Mouse (Mus musculus): Measurements from ENCODE around the gene Acp7.
A peak's percentile ranks its signal among the peaks of the same experiment; 100 is the strongest.
"Not testable (repeated sequence)": the region's sequence is repeated elsewhere in the genome, so short reads cannot be mapped to it uniquely, and the experiment has no call there.

Acp7 gene

GRCm38 (mm10) chr7:28631073-28631472, at the start of gene Acp7:
Gene Acp7, minus strand, starts transcription at chr7:28631332.
- no peak for DNase-seq

- no peak for DNase-seq
Observed at GRCm38 (mm10) chr7:28677624-28678023, 46.5 kb upstream of the Acp7 start.

- DNase-seq = no peak
Observed at GRCm38 (mm10) chr7:28676811-28677541, 45.8 kb upstream of the Acp7 start.

- DNase-seq = no peak
Observed at GRCm38 (mm10) chr7:28675746-28676145, 44.6 kb upstream of the Acp7 start.

DNA sequence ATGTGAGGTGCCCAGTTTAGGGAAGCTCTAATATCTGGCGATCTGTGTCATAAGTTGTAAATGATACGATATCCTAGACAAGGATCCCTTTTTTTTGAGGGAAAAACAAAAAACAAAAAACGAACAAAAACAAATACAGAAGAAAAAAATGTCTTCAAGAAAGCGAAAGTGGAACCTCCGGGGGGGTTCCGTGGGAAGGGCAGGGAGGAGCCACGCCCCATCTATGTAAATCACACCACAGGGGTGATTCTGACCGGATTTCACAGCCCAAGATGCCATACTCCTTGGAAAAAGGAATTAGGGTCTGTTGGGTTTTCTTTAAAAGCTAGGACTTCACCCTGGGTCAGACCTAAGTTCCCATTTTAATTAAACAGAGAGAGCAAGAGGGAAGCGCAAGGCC, 43.9 kb upstream of the Acp7 start:
- no peak for DNase-seq

DNA sequence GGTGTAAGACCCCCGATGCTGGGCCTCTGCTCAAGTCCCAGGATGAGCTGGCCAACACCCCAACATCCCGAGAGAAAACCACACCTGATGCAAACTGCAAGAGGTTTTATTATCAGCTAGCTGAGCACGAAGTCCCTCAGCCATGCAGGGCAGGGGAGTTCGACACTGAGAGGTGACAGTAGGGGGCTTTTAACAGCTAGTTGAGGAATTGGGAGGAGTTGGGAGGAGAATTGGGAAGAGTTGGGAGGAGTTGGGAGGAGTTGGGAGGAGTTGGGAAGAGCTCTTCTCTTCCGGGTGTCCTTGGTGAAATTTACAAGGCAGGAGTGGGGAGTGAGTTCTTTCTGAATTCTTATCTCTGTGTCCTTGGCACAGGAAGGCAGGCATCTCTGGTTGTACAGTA, 41.7 kb upstream of the Acp7 start:
- DNase-seq = not testable (repeated sequence)

DNA sequence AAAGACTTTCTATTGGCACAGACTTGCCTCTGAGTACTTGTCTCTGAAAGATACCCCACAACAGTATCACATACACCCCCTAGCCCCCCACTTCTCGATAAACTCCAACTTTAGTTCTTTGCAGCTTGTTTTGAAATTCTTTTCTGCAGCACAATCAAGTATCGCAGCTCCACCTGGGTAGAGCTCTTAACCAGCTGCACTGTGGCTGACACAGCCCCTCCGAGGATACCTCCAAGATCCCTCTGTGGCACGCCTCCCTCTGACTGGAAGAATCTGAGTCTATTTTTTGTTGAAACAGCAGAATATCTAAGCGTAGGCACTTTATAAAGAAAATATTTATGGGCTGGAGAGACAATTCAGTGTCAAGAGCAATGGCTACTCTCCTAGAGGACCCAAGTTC, 41.1 kb upstream of the Acp7 start:
- no peak for DNase-seq

GRCm38 (mm10) chr7:28671172-28671571, 40.0 kb upstream of the Acp7 start:
- no peak for DNase-seq

DNA sequence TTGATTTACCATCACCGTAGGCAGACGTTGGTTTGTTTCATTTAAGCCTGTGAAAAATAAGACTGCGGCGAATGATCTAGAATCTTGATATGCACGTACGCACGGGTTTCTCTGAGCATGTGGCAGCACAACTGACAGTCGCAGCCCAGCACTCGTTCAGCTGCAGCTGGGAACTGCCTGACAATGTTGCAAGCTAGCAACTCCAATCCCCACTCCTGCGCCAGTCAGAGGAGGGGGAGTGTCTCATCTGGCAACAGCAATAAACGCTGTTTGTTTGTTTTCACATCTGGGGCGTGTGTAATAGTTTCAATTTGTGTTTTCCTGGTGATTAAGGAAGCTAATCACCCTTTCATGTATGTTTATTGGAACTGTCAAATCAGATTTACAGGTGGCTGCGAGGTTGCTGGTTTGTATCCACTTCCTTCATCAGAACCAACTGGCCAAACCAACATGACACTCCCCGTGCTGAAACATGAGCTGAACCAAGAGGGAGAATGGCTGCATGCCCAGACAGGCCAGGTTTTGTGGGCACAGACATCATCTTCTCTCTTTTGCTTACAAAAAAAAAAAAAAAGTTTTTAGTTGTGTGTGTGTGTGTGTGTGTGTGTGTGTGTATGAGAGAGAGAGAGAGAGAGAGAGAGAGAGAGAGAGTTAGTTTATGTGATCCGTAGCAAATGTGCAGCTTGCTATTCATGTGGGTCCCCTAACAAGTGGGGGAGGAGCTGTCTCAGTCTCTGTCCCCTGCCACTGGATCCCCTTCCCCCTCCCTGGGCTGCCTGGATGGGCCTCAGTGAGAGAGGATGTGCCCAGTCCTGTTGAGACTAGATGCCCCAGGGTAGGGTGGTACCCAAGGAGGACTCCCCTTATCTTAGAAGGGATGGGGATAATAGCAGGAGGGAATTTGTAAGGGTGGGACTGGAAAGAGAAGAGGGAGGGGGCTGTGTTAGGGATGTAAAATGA, 34.8 kb upstream of the Acp7 start:
- peak; percentile 40 for DNase-seq

DNA sequence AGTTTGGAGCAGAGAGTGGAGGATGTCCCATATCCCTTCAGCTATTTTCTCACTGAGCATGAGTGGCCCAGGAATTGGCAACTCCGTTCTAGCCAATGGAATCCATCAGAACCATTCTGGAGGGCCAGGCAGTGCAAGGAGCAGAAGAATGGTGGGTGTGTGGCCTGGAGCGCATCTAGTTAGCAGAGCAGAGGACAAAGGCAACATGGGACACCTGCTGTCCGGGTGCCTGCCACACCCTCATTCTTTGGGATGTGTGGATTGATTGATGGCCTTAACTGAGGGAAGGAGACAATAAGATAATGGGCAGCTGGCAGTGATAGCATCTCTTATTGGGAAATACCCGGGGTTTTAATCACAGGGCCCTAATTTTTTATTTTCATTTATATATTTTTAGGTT, 25.3 kb upstream of the Acp7 start:
- no peak for DNase-seq

- no peak for DNase-seq
Observed at GRCm38 (mm10) chr7:28651157-28651556, 20.0 kb upstream of the Acp7 start.

GRCm38 (mm10) chr7:28647016-28647415, 15.9 kb upstream of the Acp7 start:
- no peak for DNase-seq

DNA sequence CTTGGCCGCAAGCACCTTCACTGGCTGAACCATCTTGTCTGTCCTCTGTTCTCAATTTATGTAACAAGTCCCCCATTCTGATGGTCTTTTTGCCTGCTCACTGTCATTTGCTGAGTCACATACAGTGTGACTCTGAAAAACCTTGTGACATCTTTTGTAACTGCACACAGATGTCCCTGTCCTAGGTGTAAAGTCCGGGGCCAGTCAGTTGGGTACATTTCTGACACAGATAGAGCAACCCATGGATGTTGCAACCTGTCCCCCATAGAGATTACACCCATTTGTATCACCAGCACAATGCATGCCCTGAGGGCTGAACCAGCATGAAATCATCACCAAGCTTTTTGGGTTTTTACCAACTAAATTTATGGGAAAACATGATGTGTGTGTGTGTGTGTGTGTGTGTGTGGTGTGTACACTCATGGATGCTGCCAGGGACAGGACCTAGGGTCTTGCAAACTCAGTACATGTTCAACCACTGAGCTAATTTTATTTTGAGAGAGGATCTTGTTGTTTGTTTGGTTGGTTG, 14.9 kb upstream of the Acp7 start:
- DNase-seq = no peak

DNA sequence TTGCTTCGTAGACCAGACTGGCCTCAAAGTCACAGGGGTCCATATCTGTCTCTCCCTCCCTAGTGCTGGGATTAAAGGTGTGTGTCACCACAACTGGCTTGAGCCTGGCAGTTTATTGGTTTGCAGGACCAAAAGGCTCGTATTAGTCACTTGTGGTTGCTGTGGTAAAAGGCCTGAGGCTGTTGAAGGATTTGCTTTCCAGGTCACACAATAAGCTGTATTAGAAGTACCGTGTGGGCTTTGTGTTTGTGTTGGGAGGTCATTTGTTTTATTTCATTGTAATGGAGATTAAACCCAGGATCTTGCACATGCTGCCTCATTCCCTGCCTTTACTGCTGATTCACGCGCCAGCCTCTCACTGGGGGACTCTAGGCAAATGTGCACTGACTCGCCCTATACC, 14.2 kb upstream of the Acp7 start:
- no peak for DNase-seq

DNA sequence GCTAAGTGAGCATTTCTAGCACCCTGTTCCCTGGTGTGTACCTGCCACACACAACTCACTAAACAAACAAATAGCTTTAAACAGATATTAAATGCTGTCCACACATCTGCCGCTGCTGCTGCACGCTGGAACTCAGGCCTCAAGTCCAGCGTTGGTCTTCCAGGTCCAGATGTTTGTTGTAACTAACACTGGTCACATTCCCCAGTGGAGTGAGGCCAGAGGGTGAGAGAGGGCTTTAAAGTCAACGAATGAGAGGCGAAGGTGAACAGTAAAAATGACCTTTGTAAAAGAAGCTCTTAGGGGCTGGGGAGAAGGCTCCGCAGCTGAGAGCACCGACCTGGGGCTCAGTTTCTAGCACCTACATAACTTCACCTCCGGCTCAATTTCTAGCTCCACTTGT, 10.4 kb upstream of the Acp7 start:
- DNase-seq = no peak

DNA sequence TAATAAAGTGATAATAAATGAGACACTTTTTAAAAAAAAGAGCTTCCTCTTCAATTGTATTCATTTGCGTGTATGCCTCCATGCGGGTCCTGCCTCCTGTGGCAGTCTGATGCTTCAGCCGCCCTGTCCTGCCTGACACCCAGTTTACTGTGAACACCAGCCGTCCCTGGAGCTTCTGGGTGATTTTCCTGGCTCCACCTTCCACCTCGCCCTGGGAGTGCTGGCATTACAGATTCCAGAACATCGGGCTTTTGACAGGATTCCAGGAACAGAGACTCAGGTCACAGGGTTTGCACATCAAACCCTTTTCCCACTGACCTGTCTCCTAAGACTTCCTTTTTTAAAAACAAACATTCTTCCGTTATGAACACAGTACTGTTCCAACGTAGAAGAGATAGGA, 6.4 kb upstream of the Acp7 start:
- DNase-seq = no peak

GRCm38 (mm10) chr7:28634128-28634527, 3.0 kb upstream of the Acp7 start:
- no peak for DNase-seq

DNA sequence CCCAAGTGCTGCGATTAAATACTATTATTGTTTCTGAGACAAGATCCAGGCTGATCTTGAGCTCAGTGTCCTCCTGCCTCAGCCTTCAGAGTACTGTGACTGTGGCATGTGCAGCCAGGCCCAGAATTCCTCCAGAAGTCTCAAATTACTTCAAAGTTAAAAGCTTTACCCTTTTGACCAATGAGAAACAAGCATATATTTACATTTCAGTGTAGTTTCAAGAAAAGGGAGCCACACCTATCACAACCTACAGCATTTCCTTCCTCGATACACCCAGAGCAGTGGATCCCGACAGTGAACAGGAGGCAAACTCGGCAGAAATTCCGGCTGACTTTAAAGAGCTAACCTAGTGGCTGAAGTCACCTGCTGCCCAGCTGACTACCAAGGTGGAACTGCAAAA, 6.3 kb downstream of the Acp7 start:
- DNase-seq = no peak

GRCm38 (mm10) chr7:28619098-28619715, 11.9 kb downstream of the Acp7 start:
- DNase-seq = no peak

DNA sequence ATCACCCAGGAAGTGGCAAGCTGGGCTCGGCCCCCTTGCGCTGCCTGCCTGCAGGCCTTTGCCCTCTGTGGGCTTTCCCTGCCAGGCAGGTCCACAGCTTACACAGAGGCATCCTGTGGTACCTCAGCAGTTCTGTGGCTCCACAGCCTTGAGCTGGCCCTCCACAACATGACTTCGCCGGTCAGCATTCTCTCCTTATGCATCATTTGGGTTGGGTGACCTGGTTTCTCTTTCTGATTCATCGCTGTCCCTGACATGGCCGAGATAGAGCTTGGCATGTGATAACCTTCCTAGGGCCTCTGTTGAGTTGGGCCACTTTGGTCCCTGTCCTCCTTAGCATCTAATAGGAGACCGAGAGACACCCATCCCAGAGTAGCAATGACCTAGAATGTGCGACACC, 25.2 kb downstream of the Acp7 start:
- DNase-seq = no peak

- not testable (repeated sequence) for DNase-seq
Observed at GRCm38 (mm10) chr7:28603788-28604187, 27.3 kb downstream of the Acp7 start.

GRCm38 (mm10) chr7:28603136-28603535, 28.0 kb downstream of the Acp7 start:
- DNase-seq = no peak

DNA sequence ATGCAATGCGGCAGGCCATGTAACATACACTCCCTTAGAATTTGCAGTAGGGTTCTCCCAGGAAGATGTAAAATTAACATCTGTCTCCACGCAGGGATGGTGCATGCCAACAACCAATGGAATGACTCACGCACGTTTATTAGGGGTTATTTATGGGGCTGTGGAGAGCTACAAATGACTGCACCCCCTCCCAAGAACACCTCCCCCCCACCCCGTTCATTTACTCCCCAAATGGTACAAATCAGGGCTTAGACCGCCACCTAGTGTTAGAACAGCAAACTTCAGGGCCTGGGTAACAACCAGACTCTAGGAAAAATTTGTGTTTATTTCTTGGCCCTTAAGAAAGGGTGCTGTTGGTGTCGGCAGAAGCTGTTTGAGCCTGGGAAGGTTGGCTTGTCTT, 29.5 kb downstream of the Acp7 start:
- DNase-seq = peak; percentile 64

All from right cerebral cortex, postnatal 4 days (tissue).